Mouse (Mus musculus) thymus, adult 18-20 months (tissue): ENCODE data around the gene Stard7.
A peak's percentile ranks its signal among the peaks of the same experiment; 100 is the strongest.

Source experiments
- DNase-seq, 2 experiments: peaks; one replicate each; pipeline ENCODE4 v3.0.0; 2022; ENCODE audit warnings: mixed read lengths in 2 of 2

The Stard7 gene

GRCm38 (mm10) chr2:127323667-127324066 is 53.6 kb downstream of the Stard7 start:
- no peak for DNase-seq

- DNase-seq = no peak
Observed at GRCm38 (mm10) chr2:127324456-127324855, 54.4 kb downstream of the Stard7 start.

GRCm38 (mm10) chr2:127328090-127328851 is 58.3 kb downstream of the Stard7 start:
- DNase-seq = peak; percentile 33 to 66

- peak; percentile 68 to 79 for DNase-seq
Observed at GRCm38 (mm10) chr2:127332807-127333570, 63.0 kb downstream of the Stard7 start.

GRCm38 (mm10) chr2:127333945-127334603 is 64.1 kb downstream of the Stard7 start:
- peak; percentile 39 to 71 for DNase-seq

- DNase-seq = peak; percentile 82 to 89
Observed at GRCm38 (mm10) chr2:127335078-127335541, 65.1 kb downstream of the Stard7 start.

- peak; percentile 95 to 97 for DNase-seq
Observed at GRCm38 (mm10) chr2:127335767-127336496, 65.9 kb downstream of the Stard7 start, which contains the start of gene Dusp2. Gene Dusp2, plus strand, starts transcription at chr2:127336159.

- no peak for DNase-seq
Observed at GRCm38 (mm10) chr2:127336497-127336832, 66.4 kb downstream of the Stard7 start.

GRCm38 (mm10) chr2:127336885-127337284 is 66.9 kb downstream of the Stard7 start:
- DNase-seq = peak in 1 of 2 experiments; percentile 22

GRCm38 (mm10) chr2:127337531-127337930 is 67.5 kb downstream of the Stard7 start:
- peak; percentile 71 to 83 for DNase-seq

GRCm38 (mm10) chr2:127338012-127338411 is 68.0 kb downstream of the Stard7 start:
- peak; percentile 11 to 53 for DNase-seq

GRCm38 (mm10) chr2:127338416-127338815 is 68.4 kb downstream of the Stard7 start, which contains the start of gene Astl:
Gene Astl, plus strand, starts transcription at chr2:127338639.
- DNase-seq = peak in 1 of 2 experiments; percentile 6

GRCm38 (mm10) chr2:127338833-127339232 is 68.8 kb downstream of the Stard7 start:
- DNase-seq = peak; percentile 36 to 60

- DNase-seq = peak in 1 of 2 experiments; percentile 1
Observed at GRCm38 (mm10) chr2:127339262-127339661, 69.2 kb downstream of the Stard7 start.

GRCm38 (mm10) chr2:127341159-127341558 is 71.1 kb downstream of the Stard7 start:
- DNase-seq = peak; percentile 40 to 66

- no peak for DNase-seq
Observed at GRCm38 (mm10) chr2:127346334-127346733, 76.3 kb downstream of the Stard7 start.

- DNase-seq = no peak
Observed at GRCm38 (mm10) chr2:127347147-127347985, 77.3 kb downstream of the Stard7 start.
